Mouse (Mus musculus): ENCODE results near the gene Olfr57. TPM values are rescaled to one million over a fixed set of nuclear protein-coding genes. Genes with fewer than 3 reads are reported as not detected.
"Not testable (repeated sequence)": the region's sequence is repeated elsewhere in the genome, so short reads cannot be mapped to it uniquely, and the experiment has no call there.

The Olfr57 gene
- total RNA-seq (2021): not detected
- long read RNA-seq: 0 reads

DNA sequence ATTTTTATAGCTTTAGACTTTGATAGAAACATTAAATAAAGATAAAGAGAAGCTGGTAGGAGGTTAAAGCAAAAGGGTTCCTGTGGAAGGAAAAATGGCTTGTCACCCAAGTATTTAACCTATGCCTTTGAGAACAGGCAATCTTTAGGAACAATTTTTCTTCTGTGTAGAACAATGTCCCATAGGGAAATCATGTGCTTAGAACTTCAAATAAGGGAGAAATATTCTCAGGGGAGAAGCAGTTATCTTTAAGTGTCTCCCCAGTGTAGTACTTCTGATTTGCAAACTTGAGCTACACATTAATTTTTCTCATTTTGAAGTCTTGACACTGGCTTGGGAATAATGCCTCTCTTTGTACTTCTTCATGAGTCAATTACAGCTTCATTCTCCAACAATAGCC lies at the start of gene Olfr57:
TSS of gene Olfr57 (plus strand) at position 301 of the 400 bp plus-strand sequence.
- DNase-seq (ENCODE audit: low spot score in 2 of 2): no peak

DNA sequence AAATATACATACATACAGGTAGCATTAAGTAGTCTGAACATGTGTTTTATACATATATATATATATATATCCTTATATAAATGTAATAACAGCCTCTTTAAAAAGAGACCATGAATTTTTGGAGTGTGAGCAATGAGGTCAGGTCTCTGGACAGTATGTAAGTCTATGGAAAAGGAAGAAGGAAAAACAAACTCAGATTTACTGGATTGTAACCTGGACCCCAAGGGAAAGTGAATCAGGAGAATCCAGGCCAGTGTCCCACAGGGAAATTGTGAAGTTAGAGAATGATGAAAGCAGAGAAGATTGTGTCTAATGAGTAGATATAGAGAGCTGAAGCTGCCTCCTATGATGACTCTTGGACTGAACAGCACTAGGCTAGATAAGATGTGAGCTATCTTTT lies 47.8 kb upstream of the Olfr57 start, which contains the start of gene Olfr1352:
TSS of gene Olfr1352 (plus strand) at position 301 of the 400 bp plus-strand sequence.
- DNase-seq (ENCODE audit: low spot score in 2 of 2): no peak

GRCm38 (mm10) chr10:79012172-79012571 lies 16.4 kb upstream of the Olfr57 start, which contains the start of gene Olfr1351:
TSS of gene Olfr1351 (plus strand) at chr10:79012472.
- no peak for DNase-seq (ENCODE audit: low spot score in 2 of 2)

GRCm38 (mm10) chr10:79042457-79042856 lies 13.9 kb downstream of the Olfr57 start:
- DNase-seq (ENCODE audit: low spot score in 2 of 2): not testable (repeated sequence)

DNA sequence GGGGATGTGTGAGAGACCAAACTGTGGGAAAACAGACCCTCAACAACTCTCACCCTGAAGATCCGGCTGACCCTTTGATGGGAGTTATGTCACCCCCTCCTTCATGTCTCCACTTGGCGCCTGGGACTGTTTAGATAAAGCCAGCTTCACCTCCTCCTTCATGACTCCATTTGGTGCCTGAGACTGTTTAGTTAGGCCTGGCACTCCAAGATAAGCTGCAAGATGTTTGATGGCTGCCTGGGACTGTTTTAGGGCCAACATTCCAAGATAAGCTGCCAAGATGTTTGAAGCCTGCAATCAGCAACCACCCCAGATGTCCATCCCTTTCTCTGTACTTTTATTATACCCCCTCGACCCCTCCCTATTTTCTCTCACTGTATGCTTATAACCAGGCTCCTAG lies 28.8 kb downstream of the Olfr57 start:
- DNase-seq (ENCODE audit: low spot score in 2 of 2): not testable (repeated sequence)

Other genes starting within 250 kb of the Olfr57 start
- gene Slc1a6, start 248.2 kb upstream of the Olfr57 start, total RNA-seq (2021): 10 to 100 TPM; 16.1 to 17.3 TPM
- not detected for gene Olfr1356, start 176.6 kb upstream of the Olfr57 start, total RNA-seq (2021)
- not detected for gene Olfr1355, start 153.2 kb upstream of the Olfr57 start, total RNA-seq (2021)
- gene Olfr1354, start 115.6 kb upstream of the Olfr57 start, total RNA-seq (2021): not detected
- gene Olfr8, start 78.1 kb upstream of the Olfr57 start, total RNA-seq (2021): not detected
- gene Olfr1353, start 65.4 kb upstream of the Olfr57 start, total RNA-seq (2021): not detected
- not detected for gene Olfr1352, start 47.7 kb upstream of the Olfr57 start, total RNA-seq (2021)
- not detected for gene Olfr1351, start 16.3 kb upstream of the Olfr57 start, total RNA-seq (2021)
- gene 2610008E11Rik, start 68.9 kb downstream of the Olfr57 start, total RNA-seq (2021): 10 to 100 TPM; 28.4 to 28.6 TPM
- gene Vmn2r80, start 120.0 kb downstream of the Olfr57 start, total RNA-seq (2021): not detected
- not detected for gene Vmn2r81, start 219.0 kb downstream of the Olfr57 start, total RNA-seq (2021)